Mouse (Mus musculus) skeletal muscle tissue, adult 2 months (tissue): ENCODE results near the gene Dpp4.

ENCODE experiments used
- DNase-seq: peaks from one replicate; pipeline ENCODE4 v3.0.0-alpha.2; 2012; ENCODE audit warnings: low read depth, low spot score

Dpp4 gene

DNA sequence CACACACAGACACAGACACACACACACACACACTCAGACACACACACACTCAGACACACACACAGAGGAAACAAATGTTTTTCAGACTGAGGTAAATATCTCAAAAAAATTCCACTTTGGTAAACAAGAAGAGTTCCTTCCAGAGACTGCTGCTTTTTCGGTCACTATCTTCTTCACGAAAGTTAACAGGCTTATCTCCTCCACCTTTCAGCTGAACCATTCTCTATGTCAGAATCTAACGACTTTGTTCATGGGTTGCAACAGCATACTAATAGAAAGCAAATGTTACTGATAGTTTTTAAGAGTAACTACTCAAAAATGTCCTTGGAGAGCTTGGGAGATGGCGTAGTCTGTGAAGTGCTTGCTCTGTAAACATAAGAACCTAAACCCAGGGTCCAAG, 124.5 kb downstream of the Dpp4 start:
- no peak for DNase-seq

DNA sequence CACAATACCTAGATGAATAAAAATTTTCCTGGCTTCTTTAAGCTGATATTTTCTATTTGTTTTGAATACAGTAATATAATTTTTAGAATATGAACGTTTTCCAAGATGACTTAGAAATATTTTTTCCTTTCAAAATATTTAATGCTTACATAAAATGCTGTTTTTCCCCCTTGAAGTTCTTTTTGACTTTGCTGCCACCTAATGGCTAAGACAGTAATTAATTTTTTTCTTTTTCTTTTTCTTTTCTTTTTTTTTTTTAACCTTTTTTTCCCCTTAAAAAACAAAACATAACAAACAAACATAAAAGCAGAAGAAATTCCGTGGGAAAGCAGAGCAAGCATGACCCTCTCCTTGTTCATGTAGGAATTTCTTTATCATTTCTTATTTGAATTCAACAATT, 126.2 kb downstream of the Dpp4 start:
- DNase-seq = no peak

DNA sequence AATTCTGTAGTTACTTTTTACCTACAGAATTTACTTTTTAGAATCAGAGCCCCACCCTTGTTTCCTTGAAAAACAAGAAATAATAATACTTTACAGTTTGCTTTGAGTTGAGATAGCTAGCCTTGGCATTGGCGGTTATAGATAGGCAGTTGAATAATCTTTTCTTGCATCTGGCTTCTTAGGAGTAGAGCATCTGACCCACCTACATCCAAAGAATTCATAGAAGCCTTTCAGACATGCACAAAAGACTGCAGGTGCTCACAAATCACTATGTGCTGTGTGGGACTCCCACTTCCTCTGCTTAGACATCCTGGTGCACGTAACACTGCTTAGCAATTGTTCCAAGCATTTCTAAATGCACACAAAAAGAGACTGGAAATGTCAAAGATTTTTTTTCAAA, 127.0 kb downstream of the Dpp4 start:
- DNase-seq = no peak
